Mouse (Mus musculus) cerebellum, adult 9-11 months (tissue): ENCODE results near the gene Rfc3.
"Not testable (repeated sequence)": the region's sequence is repeated elsewhere in the genome, so short reads cannot be mapped to it uniquely, and the experiment has no call there.

Experiments used
- DNase-seq: peaks from one replicate; pipeline ENCODE4 v3.0.0; 2022

The Rfc3 gene

DNA sequence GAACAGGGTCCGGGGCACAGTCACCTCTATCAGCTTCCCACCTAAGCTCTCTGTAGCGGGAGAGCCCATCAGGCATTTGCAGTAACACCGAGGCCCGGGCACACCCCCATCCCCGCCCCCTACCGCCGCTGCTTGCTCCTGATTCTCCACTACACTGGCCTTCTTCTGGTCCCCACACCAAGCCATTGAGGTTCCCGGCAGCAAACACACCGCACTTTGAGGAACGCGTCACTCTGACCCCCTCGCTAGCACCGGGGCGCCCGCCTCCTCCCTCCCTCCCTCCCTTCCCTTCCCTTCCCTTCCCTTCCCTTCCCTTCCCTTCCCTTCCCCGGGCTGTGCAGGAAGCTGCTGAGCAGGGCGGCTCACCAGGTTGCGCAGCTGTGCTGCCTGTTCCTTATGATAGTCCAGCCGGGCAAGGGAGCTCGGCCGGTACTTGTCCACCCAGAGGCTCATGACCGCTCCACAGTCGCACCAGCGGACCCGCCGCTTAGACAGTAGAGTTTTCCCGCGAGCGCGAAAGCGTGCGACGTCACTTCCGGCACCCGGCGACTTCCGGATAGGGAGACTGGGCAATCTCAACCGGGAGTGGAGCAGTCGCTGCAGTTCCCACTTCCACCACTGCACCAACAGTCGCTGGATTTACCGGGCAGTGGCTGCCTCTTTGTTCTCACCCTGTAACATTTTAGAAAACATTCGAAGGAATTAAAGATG lies at the start of gene Rfc3:
Gene Rfc3, minus strand, starts transcription at position 543 of the 711 bp plus-strand sequence.
- DNase-seq = peak; percentile 91

DNA sequence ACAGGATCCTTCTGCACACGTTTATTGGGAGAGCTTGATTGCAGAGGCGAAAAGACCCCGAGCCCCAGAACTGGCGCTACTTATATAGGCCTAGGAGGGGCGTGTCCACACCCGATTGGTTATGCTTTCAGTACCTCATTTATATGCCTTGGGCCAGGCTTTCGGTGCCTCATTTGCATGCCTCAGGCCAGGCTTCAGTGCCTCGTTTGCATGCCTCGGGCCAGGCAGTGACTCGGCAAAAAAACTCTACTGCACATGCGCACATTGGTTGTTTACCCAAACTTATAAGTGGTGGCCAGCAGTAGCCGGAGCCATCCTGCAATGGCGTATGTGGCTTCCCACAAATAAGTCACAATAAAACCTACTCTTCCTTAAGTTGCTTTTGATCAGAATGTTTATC lies 42.6 kb upstream of the Rfc3 start:
- DNase-seq = not testable (repeated sequence)

DNA sequence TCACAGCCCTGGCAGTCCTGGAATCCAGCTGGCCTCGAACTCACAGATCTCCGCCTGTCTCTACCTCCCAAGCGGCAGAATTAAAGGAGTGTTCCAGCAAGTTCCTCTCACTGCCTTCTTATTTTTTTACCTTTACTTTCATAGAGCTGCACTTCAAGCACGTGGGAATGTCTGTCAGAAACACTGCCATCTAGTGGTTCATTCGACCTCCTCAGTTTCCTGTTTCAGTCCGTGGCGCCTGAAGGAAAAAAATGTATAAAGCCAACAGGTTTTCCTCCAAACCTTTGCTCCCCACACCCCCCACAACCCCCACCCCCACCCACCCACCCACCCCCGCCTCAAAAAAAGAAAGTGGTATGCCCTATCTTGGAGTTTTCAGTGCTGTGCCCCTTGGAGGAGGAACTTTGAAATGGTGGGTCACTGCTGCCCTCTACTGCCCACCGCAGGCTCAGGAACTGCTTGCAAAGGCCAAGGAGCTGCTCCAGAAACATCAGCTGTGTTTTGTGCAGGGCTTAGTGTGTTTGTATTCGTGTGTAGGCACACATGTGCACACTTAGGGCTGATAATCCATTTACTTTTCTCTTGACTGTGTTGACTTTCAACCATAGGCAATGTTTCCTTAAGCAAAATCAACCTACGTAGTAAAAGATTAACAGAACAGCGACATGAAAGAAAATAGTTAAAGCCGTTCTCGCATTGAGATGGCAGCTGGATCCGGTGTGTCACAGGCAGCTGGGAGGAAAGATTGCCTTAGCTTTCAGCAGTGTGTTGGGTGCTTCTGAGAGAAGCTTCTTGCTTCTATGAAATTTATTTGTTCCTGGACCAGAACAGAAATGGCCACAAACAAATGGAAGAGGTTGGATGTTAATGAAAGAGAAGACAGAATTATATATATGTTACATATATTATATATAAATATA lies 35.8 kb upstream of the Rfc3 start:
- peak; percentile 26 for DNase-seq

DNA sequence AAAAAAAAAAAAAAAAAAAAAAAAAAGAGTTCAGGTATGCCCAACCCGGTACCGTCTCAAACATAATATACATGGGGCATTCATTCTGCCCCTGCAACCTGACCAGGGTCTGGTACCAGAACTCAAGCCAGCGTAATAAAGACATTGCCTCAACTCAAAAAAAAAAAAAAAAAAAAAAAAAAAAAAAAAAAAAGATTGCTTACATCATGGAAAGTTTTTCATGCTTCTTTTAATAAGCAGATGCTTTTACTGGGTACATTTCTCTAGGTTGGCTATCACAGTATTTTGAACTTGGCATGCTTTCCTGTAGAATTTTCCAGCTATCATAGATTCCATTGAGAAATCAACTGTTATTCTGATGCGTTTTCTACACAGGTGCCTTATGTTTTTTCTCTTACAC lies 11.2 kb upstream of the Rfc3 start:
- DNase-seq = no peak

DNA sequence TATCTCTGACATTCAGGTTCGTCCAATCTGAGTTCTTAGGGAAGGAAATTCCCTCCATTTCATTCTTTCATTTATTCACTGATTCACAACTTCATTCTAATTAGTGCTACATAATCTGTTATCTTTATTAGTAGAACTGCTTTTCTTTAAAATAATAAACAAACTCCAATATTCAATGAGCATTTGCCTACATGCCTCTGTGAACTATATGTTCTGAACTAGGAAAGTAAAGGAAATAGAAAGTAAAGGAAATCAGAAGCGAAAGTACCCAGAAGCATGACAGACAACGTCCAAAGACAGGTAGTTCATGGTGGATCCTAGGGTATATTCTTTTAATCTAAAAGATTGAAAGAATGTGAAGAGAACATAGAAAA lies 356 bp upstream of the Rfc3 start:
- DNase-seq = no peak

DNA sequence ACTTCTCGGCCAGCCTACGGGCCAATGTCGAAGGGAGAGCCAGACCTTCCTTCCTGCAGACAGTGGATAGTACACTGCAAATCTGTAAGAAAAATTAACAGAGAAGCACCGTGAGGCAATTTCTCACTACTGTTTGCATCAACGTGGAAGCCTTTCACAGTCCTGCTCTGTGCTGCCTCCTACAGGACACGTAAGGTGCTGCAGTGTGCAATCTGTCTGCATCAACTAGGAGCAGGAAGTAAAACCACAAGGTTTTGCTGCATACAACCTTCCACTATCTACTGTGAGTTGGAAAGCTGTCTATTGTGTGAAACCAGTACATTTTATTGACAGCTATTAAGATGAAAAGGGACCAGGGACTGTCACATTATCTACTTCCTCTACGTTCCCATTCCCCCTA lies 6.2 kb downstream of the Rfc3 start:
- no peak for DNase-seq

DNA sequence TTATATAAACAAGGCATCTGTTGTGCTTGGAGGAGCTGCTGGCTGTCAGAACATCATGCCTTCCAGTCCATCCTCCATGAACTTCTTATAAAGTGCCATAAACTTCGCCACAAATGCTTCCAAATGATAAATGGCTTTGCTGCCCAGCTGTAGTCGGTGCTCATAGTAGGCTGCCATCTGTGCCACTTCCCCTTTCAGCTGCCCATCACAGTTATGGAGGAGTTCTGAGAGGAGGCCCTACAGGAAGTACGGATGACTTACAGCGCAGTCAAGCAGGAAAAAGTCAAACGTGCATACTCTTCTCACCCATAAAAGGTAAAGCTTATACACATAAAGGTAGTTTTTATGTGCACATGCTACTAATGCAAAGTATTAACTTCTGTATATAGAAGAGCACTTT lies 8.2 kb downstream of the Rfc3 start:
- DNase-seq = no peak

DNA sequence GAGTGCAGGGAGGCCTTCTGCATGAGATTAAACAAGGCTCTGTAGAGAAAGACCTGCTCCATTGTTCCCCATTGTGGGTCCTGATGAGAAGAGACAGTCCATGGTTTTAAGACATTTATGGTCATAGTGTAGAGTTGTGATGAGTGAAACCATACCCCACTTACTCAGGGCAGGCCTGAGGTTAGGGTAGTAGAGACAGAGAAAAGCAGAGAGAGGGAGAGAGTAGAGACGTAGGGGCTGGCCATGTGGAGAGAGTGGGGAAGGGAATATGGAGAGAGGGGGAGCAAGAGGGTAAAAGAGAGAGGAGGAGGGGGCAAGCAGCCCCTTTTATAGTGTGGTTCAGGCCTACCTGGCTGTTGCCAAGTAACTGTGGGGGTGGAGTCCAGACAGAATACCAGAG lies 8.9 kb downstream of the Rfc3 start:
- DNase-seq = no peak

DNA sequence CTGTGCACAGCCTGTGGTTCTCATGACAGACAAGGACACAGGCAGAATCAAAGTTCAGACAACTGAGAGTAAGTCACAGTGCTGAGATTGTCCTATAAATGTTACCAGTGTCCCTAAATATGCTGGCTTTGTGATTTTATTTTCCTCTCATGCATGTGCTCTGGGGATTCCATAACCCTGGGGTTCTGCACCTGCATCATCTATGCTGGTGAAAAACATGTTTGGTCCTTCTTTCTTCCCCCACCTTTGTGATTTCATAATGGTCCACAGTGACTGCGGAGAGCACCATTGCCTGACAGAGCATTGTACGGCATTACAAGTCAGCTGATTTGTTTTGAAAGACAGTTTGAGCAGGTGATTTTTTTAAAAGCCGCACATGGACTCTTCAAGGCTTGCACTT lies 45.1 kb downstream of the Rfc3 start, which contains the start of gene Vmn2r18:
Gene Vmn2r18, minus strand, starts transcription at position 101 of the 400 bp plus-strand sequence.
- DNase-seq = no peak

DNA sequence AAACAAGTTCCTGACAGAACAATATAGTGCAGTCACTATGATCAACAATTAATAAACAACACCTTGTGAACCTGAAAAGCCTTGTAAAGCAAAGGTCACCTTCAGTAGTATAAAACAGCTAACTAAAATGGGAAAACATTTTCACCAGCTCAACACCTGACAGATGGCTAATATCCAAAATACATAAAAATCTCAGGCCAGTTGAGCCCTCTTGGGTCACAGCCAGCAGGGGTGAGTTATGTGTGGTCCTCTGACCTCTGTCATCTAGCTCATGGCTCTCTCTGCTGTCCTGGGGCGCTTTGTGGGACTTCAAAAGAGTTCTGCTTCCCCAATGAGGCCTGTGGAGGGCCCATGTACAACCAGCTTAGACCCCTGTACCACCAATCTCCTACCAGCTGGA lies 49.3 kb downstream of the Rfc3 start:
- no peak for DNase-seq
